Mouse (Mus musculus) heart, adult 2 months (tissue): ENCODE results near the gene Olfr749.
"Not testable (repeated sequence)": the region's sequence is repeated elsewhere in the genome, so short reads cannot be mapped to it uniquely, and the experiment has no call there.

ENCODE experiments used
- CTCF ChIP-seq: fragments of 200-600 bp; IDR thresholded peaks from 2 replicates; pipeline ENCODE4 v1.8.1; 2022; ENCODE audit warnings: antibody characterized with exemption, mild to moderate bottlenecking, moderate library complexity
- EP300 ChIP-seq: fragments of 200-500 bp; IDR thresholded peaks from 2 replicates; pipeline ENCODE4 v1.6.1; 2011; ENCODE audit warnings: low read depth, low read length, control low read depth; ENCODE audit not compliant: insufficient read depth
- POLR2A ChIP-seq: fragments of 200-500 bp; IDR thresholded peaks from 2 replicates; pipeline ENCODE4 v1.6.1; 2011; ENCODE audit warnings: mild to moderate bottlenecking, low read depth, low read length, control low read depth; ENCODE audit not compliant: insufficient read depth

DNA sequence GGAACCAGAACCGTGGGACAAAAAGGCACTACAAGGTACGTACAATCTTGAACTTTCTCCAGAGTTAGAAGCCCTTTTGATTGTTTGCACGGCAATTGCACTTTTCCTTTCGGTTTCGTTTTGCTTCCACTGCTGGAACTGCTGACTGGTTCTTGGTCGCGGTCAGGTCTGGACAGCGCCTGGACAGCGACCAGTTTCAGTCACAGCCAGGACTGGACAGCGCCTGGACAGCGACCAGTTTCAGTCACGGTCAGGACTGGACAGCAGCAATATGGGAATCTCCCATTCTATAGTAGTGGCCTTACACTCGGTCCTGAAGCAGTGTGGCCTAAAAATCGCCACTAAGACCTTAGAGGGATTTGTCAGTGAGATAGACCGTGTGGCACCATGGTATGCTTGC, 25.0 kb downstream of the Olfr749 start:
- TF ChIP-seq POLR2A, CTCF, EP300: not testable (repeated sequence)
